Mouse (Mus musculus) G1E (cell line): ENCODE measurements around the gene Papss1. TPM values are rescaled to one million over a fixed set of nuclear protein-coding genes. Genes with fewer than 3 reads are reported as not detected.
"Not testable (repeated sequence)": the region's sequence is repeated elsewhere in the genome, so short reads cannot be mapped to it uniquely, and the experiment has no call there.

Experiments
- ATAC-seq: 2 replicates; pipeline ENCODE4 v1.8.0; 2016; ENCODE audit warnings: mild to moderate bottlenecking; ENCODE audit not compliant: insufficient number of reproducible peaks, poor library complexity, low FRiP score, severe bottlenecking; ENCODE audit errors: extremely low read depth
- DNase-seq: peaks from one replicate; pipeline ENCODE4 v3.0.0; 2012; ENCODE audit warnings: low spot score
- H3K27me3 ChIP-seq: 2 replicates; pipeline ENCODE4 v1.6.1; 2012; ENCODE audit warnings: mild to moderate bottlenecking, low read length, inconsistent platforms; ENCODE audit not compliant: insufficient read depth
- H3K36me3 ChIP-seq: replicated peaks from 2 replicates; pipeline ENCODE3; 2012; ENCODE audit warnings: mild to moderate bottlenecking, inconsistent platforms
- H3K4me1 ChIP-seq: 2 replicates; pipeline ENCODE4 v1.6.1; 2012; ENCODE audit warnings: low read depth, low read length, inconsistent platforms, mixed read lengths; ENCODE audit not compliant: insufficient read depth
- H3K4me3 ChIP-seq: 2 replicates; pipeline ENCODE4 v1.5.1; 2012; ENCODE audit warnings: low read depth, mild to moderate bottlenecking, inconsistent platforms, low read length, moderate library complexity, mixed read lengths
- H3K9me3 ChIP-seq: replicated peaks from 2 replicates; pipeline ENCODE4 v1.6.1; 2012; ENCODE audit warnings: inconsistent platforms
- CTCF ChIP-seq: IDR thresholded peaks from 2 replicates; pipeline ENCODE4 v1.5.1; 2012; ENCODE audit warnings: low read depth, low read length, inconsistent platforms, mixed read lengths
- GATA1 ChIP-seq: IDR thresholded peaks from 2 replicates; pipeline ENCODE4 v1.6.1; 2012; ENCODE audit warnings: borderline replicate concordance, low read length, inconsistent platforms, mixed read lengths
- GATA2 ChIP-seq: IDR thresholded peaks from 2 replicates; pipeline ENCODE4 v1.6.1; 2012; ENCODE audit warnings: low read depth, low read length, inconsistent platforms, borderline replicate concordance
- POLR2AphosphoS5 ChIP-seq: IDR thresholded peaks from 2 replicates; pipeline ENCODE4 v1.6.1; 2012; ENCODE audit warnings: low read depth, low read length, inconsistent platforms; ENCODE audit not compliant: insufficient replicate concordance
- TAL1 ChIP-seq: conservative IDR thresholded peaks from 2 replicates; pipeline ENCODE4 v1.6.1; 2012; ENCODE audit warnings: low read depth, low read length, inconsistent platforms, mixed read lengths
- polyA plus RNA-seq: library from polyadenylated mRNA; stranded (reverse); fragments of >175 nt; gene quantifications from 2 replicates; pipeline ENCODE4 v1.2.3, GENCODE M21; 2012
- total RNA-seq, 2 experiments: library from RNA; stranded (forward) in 1 of 2; stranded (reverse) in 1 of 2; fragments of 200-1000 nt in 1 of 2; fragments of >200 nt in 1 of 2; fragmentation: Nextera tagmentation in 1 of 2; gene quantifications; 2 replicates each; pipeline ENCODE4 v1.2.3; 2014 to 2017

Papss1 gene
- total and polyA plus RNA-seq, 3 experiments: 28.2 to 47.7 (median 33.4) TPM

DNA sequence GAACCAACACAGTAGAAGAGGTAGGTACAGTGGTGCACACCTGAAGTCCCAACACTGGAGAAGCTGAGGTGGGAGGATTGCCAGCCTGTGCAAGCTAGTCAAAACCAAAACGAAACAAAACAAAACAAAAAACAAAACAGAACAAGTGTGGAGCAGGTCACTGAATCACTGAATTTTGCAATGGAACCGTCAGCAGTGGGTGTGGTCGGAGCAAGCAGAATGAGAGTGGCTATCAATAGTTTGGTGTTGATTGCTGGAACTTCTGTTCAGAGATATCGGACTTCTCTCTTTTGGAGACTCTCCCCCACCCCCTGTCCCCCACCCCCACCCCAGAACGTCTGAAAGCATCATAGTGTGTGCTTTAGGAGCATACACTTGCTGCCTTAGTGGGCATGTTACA, 40.4 kb upstream of the Papss1 start:
- ATAC-seq: no peak

GRCm38 (mm10) chr3:131524779-131525178, 39.8 kb upstream of the Papss1 start:
- no peak for TF ChIP-seq GATA1
- no peak for TF ChIP-seq POLR2AphosphoS5
- no peak for TF ChIP-seq GATA2
- no peak for TF ChIP-seq CTCF
- no peak for TF ChIP-seq TAL1
- no peak for DNase-seq
- Histone ChIP-seq H3K9me3 (peaks cover 4% of the 10 kb centered on the region; the same call in 1 of the 2 replicates), H3K4me3 (no peak overlapping the region), H3K4me1 (no peaks in the 10 kb centered on the region), H3K36me3 (no peaks in the 10 kb centered on the region), H3K27me3 (no peaks in the 10 kb centered on the region)
- no peak for ATAC-seq

More for the DNA sequence above, 40.4 kb upstream of the Papss1 start:
- Histone ChIP-seq H3K4me3 (no peak overlapping the region), H3K9me3 (peaks cover 4% of the 10 kb centered on the region; the same call in 1 of the 2 replicates), H3K36me3 (no peaks in the 10 kb centered on the region), H3K27me3 (no peaks in the 10 kb centered on the region), H3K4me1 (no peaks in the 10 kb centered on the region)
- no peak for DNase-seq
- TF ChIP-seq POLR2AphosphoS5 (no peak), GATA2 (no peak), GATA1 (no peak), TAL1 (no peak), CTCF (no peak)

DNA sequence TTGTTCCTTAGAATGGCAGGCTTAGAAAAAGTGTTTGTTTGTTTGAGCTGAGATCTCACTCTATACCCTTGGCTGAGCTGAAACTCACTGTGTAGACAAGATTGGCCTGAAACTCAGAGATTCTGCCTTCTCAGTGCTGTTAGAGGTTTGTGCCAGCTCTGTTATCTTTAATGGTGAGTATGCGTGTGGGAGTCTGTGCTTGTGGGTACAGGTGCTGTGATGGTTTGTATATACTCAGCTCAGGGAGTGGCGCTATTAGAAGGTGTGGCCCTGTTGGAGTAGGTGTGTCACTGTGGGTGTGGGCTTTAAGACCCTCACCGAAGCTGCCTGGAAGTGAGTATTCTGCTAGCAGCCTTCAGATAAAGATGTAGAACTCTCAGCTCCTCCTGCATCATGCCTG, 39.3 kb upstream of the Papss1 start:
- ATAC-seq (no peak), DNase-seq (no peak)
- H3K9me3 ChIP-seq: peaks cover 4% of the 10 kb centered on the region; the same call in 1 of the 2 replicates
- TF ChIP-seq TAL1: no peak
- H3K4me1 ChIP-seq: no peaks in the 10 kb centered on the region
- no peak overlapping the region for H3K4me3 ChIP-seq
- no peaks in the 10 kb centered on the region for H3K27me3 ChIP-seq
- H3K36me3 ChIP-seq: no peaks in the 10 kb centered on the region

GRCm38 (mm10) chr3:131541244-131541942, 23.2 kb upstream of the Papss1 start:
- no peaks in the 10 kb centered on the region for H3K36me3 ChIP-seq
- H3K27me3 ChIP-seq: no peaks in the 10 kb centered on the region
- no peaks in the 10 kb centered on the region for H3K4me1 ChIP-seq
- TF ChIP-seq GATA2 (no peak), CTCF (no peak), TAL1 (no peak), POLR2AphosphoS5 (no peak), GATA1 (no peak)
- no peak overlapping the region for H3K4me3 ChIP-seq
- H3K9me3 ChIP-seq: peaks cover 13% of the 10 kb centered on the region
- no peak for DNase-seq
- ATAC-seq: no peak

GRCm38 (mm10) chr3:131547562-131547961, 17.0 kb upstream of the Papss1 start:
- not testable (repeated sequence) for DNase-seq, H3K27me3 ChIP-seq, H3K36me3 ChIP-seq, ATAC-seq, H3K4me3 ChIP-seq, H3K9me3 ChIP-seq, H3K4me1 ChIP-seq

- DNase-seq (no peak), ATAC-seq (no peak)
- Histone ChIP-seq H3K4me3 (no peak overlapping the region), H3K4me1 (peaks cover 5% of the 10 kb centered on the region; the same call in 1 of the 2 replicates), H3K27me3 (no peaks in the 10 kb centered on the region), H3K9me3 (no peaks in the 10 kb centered on the region), H3K36me3 (no peaks in the 10 kb centered on the region)
- no peak for TF ChIP-seq CTCF
- no peak for TF ChIP-seq GATA1
- TF ChIP-seq TAL1: no peak
- no peak for TF ChIP-seq POLR2AphosphoS5
- no peak for TF ChIP-seq GATA2
Observed at GRCm38 (mm10) chr3:131550046-131550445, 14.5 kb upstream of the Papss1 start.
